Mouse (Mus musculus) MEL (cell line): Measurements from ENCODE around the gene Tmc1. TPM values are rescaled to one million over a fixed set of nuclear protein-coding genes. Genes with fewer than 3 reads are reported as not detected.
A peak's percentile ranks its signal among the peaks of the same experiment; 100 is the strongest.

ENCODE experiments used
- DNase-seq: peaks from one replicate; pipeline ENCODE4 v3.0.0; 2011; ENCODE audit warnings: low read depth, low spot score
- H3K27ac ChIP-seq: 2 replicates; pipeline ENCODE4 v1.5.1; 2012; ENCODE audit warnings: low read depth, mild to moderate bottlenecking, control low read depth, low read length, moderate library complexity; ENCODE audit not compliant: control insufficient read depth
- H3K27me3 ChIP-seq, 2 experiments: fragments of 150-350 bp in 1 of 2; sonication (generic) in 1 of 2; 2 replicates each; pipeline ENCODE4 v1.6.1; 2012; ENCODE audit warnings: low read length in 2 of 2, mild to moderate bottlenecking in 2 of 2, improper control_type of control experiment in 1 of 2, moderate library complexity in 1 of 2; ENCODE audit not compliant: insufficient read depth in 2 of 2, control insufficient read depth in 1 of 2
- H3K36me3 ChIP-seq, 2 experiments: 2 replicates each; pipeline ENCODE4 v1.6.1; 2012 to 2014; ENCODE audit warnings: low read length in 2 of 2, improper control_type of control experiment in 1 of 2, inconsistent platforms in 1 of 2, mild to moderate bottlenecking in 1 of 2; ENCODE audit not compliant: insufficient read depth in 2 of 2, control insufficient read depth in 1 of 2
- H3K4me1 ChIP-seq, 2 experiments: fragments of 150-350 bp in 1 of 2; sonication (generic) in 1 of 2; 2 replicates each; pipeline ENCODE4 v1.6.1; 2012; ENCODE audit warnings: low read length in 2 of 2, improper control_type of control experiment in 1 of 2, mild to moderate bottlenecking in 1 of 2; ENCODE audit not compliant: insufficient read depth in 2 of 2, control insufficient read depth in 1 of 2
- H3K4me3 ChIP-seq, 2 experiments: fragments of 150-350 bp in 1 of 2; sonication (generic) in 1 of 2; 2 replicates each; pipeline ENCODE4 v1.5.1; 2012; ENCODE audit warnings: low read depth in 2 of 2, low read length in 2 of 2, mild to moderate bottlenecking in 2 of 2, moderate library complexity in 2 of 2, control low read depth in 1 of 2, improper control_type of control experiment in 1 of 2; ENCODE audit not compliant: control insufficient read depth in 1 of 2, insufficient read depth in 1 of 2
- H3K79me2 ChIP-seq: 2 replicates; pipeline ENCODE4 v1.6.1; 2012; ENCODE audit warnings: mild to moderate bottlenecking, low read length, moderate library complexity; ENCODE audit not compliant: control insufficient read depth, poor library complexity, insufficient read depth
- H3K9ac ChIP-seq: 2 replicates; pipeline ENCODE4 v1.6.1; 2012; ENCODE audit warnings: low read depth, mild to moderate bottlenecking, control low read depth, low read length, moderate library complexity; ENCODE audit not compliant: control insufficient read depth, poor library complexity, severe bottlenecking
- H3K9me3 ChIP-seq: fragments of 150-350 bp; sonication (generic); replicated peaks from 2 replicates; pipeline ENCODE4 v1.6.1; 2012; ENCODE audit warnings: mild to moderate bottlenecking, low read length, improper control_type of control experiment, moderate library complexity; ENCODE audit not compliant: insufficient read depth
- BHLHE40 ChIP-seq: IDR thresholded peaks from 2 replicates; pipeline ENCODE4 v1.6.1; 2012; ENCODE audit warnings: low read depth, mild to moderate bottlenecking, inconsistent platforms, low read length, improper control_type of control experiment, borderline replicate concordance
- CHD2 ChIP-seq: IDR thresholded peaks from 2 replicates; pipeline ENCODE4 v1.6.1; 2011; ENCODE audit warnings: low read length, improper control_type of control experiment
- CTCF ChIP-seq, 3 experiments: IDR thresholded peaks in 2 of 3; conservative IDR thresholded peaks in 1 of 3; 2 replicates each; pipeline ENCODE4 v1.5.1; 2011 to 2012; ENCODE audit warnings: low read length in 3 of 3, low read depth in 2 of 3, mild to moderate bottlenecking in 2 of 3, improper control_type of control experiment in 1 of 3, inconsistent platforms in 1 of 3, mixed read lengths in 1 of 3, moderate library complexity in 1 of 3; ENCODE audit not compliant: control insufficient read depth in 1 of 3, insufficient read depth in 1 of 3, poor library complexity in 1 of 3, severe bottlenecking in 1 of 3
- E2F4 ChIP-seq: IDR thresholded peaks from 2 replicates; pipeline ENCODE4 v1.6.1; 2011; ENCODE audit warnings: low read depth, low read length, improper control_type of control experiment, borderline replicate concordance
- EP300 ChIP-seq, 2 experiments: IDR thresholded peaks; 2 replicates each; pipeline ENCODE4 v1.6.1; 2011; ENCODE audit warnings: improper control_type of control experiment in 2 of 2, low read length in 2 of 2, low read depth in 1 of 2, mild to moderate bottlenecking in 1 of 2
- ETS1 ChIP-seq: IDR thresholded peaks from 2 replicates; pipeline ENCODE4 v1.6.1; 2012; ENCODE audit warnings: low read depth, mild to moderate bottlenecking, inconsistent platforms, low read length, improper control_type of control experiment, moderate library complexity
- HCFC1 ChIP-seq: IDR thresholded peaks from 2 replicates; pipeline ENCODE4 v1.6.1; 2012; ENCODE audit warnings: low read depth, mild to moderate bottlenecking, inconsistent platforms, low read length, improper control_type of control experiment, moderate library complexity
- JUND ChIP-seq: IDR thresholded peaks from 2 replicates; pipeline ENCODE4 v1.6.1; 2011; ENCODE audit warnings: low read depth, mild to moderate bottlenecking, improper control_type of control experiment, low read length
- MAZ ChIP-seq: IDR thresholded peaks from 2 replicates; pipeline ENCODE4 v1.6.1; 2012; ENCODE audit warnings: low read depth, mild to moderate bottlenecking, inconsistent platforms, low read length, improper control_type of control experiment
- MYB ChIP-seq: IDR thresholded peaks from 2 replicates; pipeline ENCODE4 v1.6.1; 2011; ENCODE audit warnings: mild to moderate bottlenecking, low read depth, low read length, improper control_type of control experiment
- MYC ChIP-seq: IDR thresholded peaks from 2 replicates; pipeline ENCODE4 v1.6.1; 2011; ENCODE audit warnings: low read depth, mild to moderate bottlenecking, low read length, improper control_type of control experiment, moderate library complexity
- NRF1 ChIP-seq: IDR thresholded peaks from 2 replicates; pipeline ENCODE4 v1.6.1; 2014; ENCODE audit warnings: low read depth, mild to moderate bottlenecking, inconsistent platforms, low read length, improper control_type of control experiment, moderate library complexity; ENCODE audit not compliant: poor library complexity, insufficient read depth, severe bottlenecking
- POLR2AphosphoS2 ChIP-seq: IDR thresholded peaks from 2 replicates; pipeline ENCODE4 v1.6.1; 2011; ENCODE audit warnings: low read length, improper control_type of control experiment
- RAD21 ChIP-seq: IDR thresholded peaks from 2 replicates; pipeline ENCODE4 v1.6.1; 2011; ENCODE audit warnings: mild to moderate bottlenecking, low read depth, low read length, improper control_type of control experiment
- RCOR1 ChIP-seq: IDR thresholded peaks from 2 replicates; pipeline ENCODE4 v1.6.1; 2012; ENCODE audit warnings: low read depth, mild to moderate bottlenecking, inconsistent platforms, low read length, improper control_type of control experiment
- SMC3 ChIP-seq: IDR thresholded peaks from 2 replicates; pipeline ENCODE4 v1.6.1; 2011; ENCODE audit warnings: low read depth, low read length, improper control_type of control experiment
- TBP ChIP-seq: IDR thresholded peaks from 2 replicates; pipeline ENCODE4 v1.8.0; 2011; ENCODE audit warnings: low read depth, low read length, improper control_type of control experiment
- UBTF ChIP-seq: IDR thresholded peaks from 2 replicates; pipeline ENCODE4 v1.6.1; 2012; ENCODE audit warnings: low read depth, mild to moderate bottlenecking, inconsistent platforms, low read length, improper control_type of control experiment, moderate library complexity, borderline replicate concordance; ENCODE audit not compliant: insufficient read depth
- ZC3H11A ChIP-seq: IDR thresholded peaks from 2 replicates; pipeline ENCODE4 v1.6.1; 2012; ENCODE audit warnings: low read depth, mild to moderate bottlenecking, inconsistent platforms, low read length, improper control_type of control experiment
- ZKSCAN1 ChIP-seq: IDR thresholded peaks from 2 replicates; pipeline ENCODE4 v1.6.1; 2012; ENCODE audit warnings: low read depth, mild to moderate bottlenecking, inconsistent platforms, low read length, improper control_type of control experiment, moderate library complexity
- ZMIZ1 ChIP-seq: IDR thresholded peaks from 2 replicates; pipeline ENCODE4 v1.6.1; 2012; ENCODE audit warnings: low read depth, mild to moderate bottlenecking, inconsistent platforms, low read length, improper control_type of control experiment, moderate library complexity
- ZNF384 ChIP-seq: IDR thresholded peaks from 2 replicates; pipeline ENCODE4 v1.6.1; 2012; ENCODE audit warnings: low read depth, mild to moderate bottlenecking, inconsistent platforms, low read length, improper control_type of control experiment
- polyA plus RNA-seq, 2 experiments: library from polyadenylated mRNA; stranded (reverse) in 1 of 2; unstranded in 1 of 2; fragments of >175 nt in 1 of 2; fragments of >200 nt in 1 of 2; gene quantifications; 2 replicates each; pipeline versions ENCODE4 v1.2.1 to v1.2.4; 2012; ENCODE audit warnings: low replicate concordance in 2 of 2, low read depth in 1 of 2; ENCODE audit not compliant: insufficient read length in 2 of 2, insufficient read depth in 1 of 2, missing spikeins in 1 of 2
- total RNA-seq: library from RNA; depleted of rRNA; stranded (reverse); fragments of 300-350 nt; gene quantifications from 2 replicates; pipeline ENCODE4 v1.2.3, GENCODE M21; 2012

Gene Tmc1
- total and polyA plus RNA-seq, 3 experiments = not detected

- Histone ChIP-seq H3K9ac (no peak overlapping the region), H3K36me3 (no peaks in the 10 kb centered on the region)
Observed at GRCm38 (mm10) chr19:20773941-20774340, 180.1 kb downstream of the Tmc1 start.

DNA sequence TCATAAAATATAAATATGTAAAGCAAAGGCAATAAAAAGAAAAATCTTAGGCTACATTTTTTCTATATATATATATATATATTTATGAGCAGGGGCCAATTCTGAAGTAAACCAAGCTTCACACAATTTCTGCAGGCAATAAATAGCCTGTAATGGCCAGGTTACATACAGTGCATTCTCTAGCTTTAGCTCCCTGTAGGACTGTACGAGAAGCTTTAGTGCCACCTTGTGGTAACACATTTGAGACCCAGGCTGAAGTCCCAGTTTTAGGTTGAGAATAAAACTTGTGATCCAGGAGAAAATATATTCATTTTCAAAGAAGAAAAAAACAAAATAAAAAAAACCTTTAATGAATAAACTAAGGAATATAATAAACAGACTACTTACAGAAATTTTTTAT is 189.8 kb downstream of the Tmc1 start:
- no peaks in the 10 kb centered on the region for H3K27me3 ChIP-seq
- H3K4me3 ChIP-seq = no peak overlapping the region
- H3K27ac ChIP-seq = no peak overlapping the region
- TF ChIP-seq SMC3 (peak; percentile 95), ZC3H11A (peak; percentile 78), ETS1 (no peak), CHD2 (no peak), RAD21 (peak; percentile 87), CTCF (IDR thresholded peaks at IDR 0.05 in 2 of 3, conservative IDR thresholded peaks at IDR 0.05 in 1 of 3; ENCODE audit: control insufficient read depth in 1 of 3, insufficient read depth in 1 of 3, low read depth in 2 of 3, low read length in 3 of 3, poor library complexity in 1 of 3, severe bottlenecking in 1 of 3) (peak; percentile 41 to 87 (median 57)), BHLHE40 (0 out of 2 replicates have a peak, but pooled peaks have one; percentile 12)
- no peak overlapping the region for H3K9ac ChIP-seq
- no peaks in the 10 kb centered on the region for H3K79me2 ChIP-seq
- no peaks in the 10 kb centered on the region for H3K9me3 ChIP-seq
- DNase-seq = peak; percentile 63
- H3K4me1 ChIP-seq = peaks cover 8% of the 10 kb centered on the region in 2 experiments; a peak in 3 of 4 replicates
- peaks cover 0 to 12% of the 10 kb centered on the region in 2 experiments; a peak in 2 of 4 replicates for H3K36me3 ChIP-seq

More at GRCm38 (mm10) chr19:20773941-20774340, 180.1 kb downstream of the Tmc1 start:
- Histone ChIP-seq H3K4me3 (no peak overlapping the region), H3K27me3 (peaks cover 0 to 3% of the 10 kb centered on the region in 2 experiments; a peak in 1 of 4 replicates), H3K4me1 (no peaks in the 10 kb centered on the region), H3K9me3 (no peaks in the 10 kb centered on the region)
- TF ChIP-seq E2F4 = no peak
- TF ChIP-seq EP300 (IDR thresholded peaks at IDR 0.05; ENCODE audit: low read depth in 1 of 2, low read length in 2 of 2) = no peak
- no peak for TF ChIP-seq ZNF384
- no peak for TF ChIP-seq ZKSCAN1
- TF ChIP-seq RAD21 = no peak
- no peak for TF ChIP-seq MAZ
- no peak for TF ChIP-seq JUND
- no peak for TF ChIP-seq UBTF
- no peak for TF ChIP-seq RCOR1
- no peak for TF ChIP-seq NRF1
- TF ChIP-seq BHLHE40 = no peak
- no peak for TF ChIP-seq ZMIZ1
- TF ChIP-seq MYB = no peak
- no peak for TF ChIP-seq TBP
- no peak for TF ChIP-seq HCFC1
- TF ChIP-seq CHD2 = no peak
- TF ChIP-seq MYC = no peak
- no peak for TF ChIP-seq POLR2AphosphoS2
- TF ChIP-seq, all 39 proteins: peak for 0
- H3K79me2 ChIP-seq = no peaks in the 10 kb centered on the region
- DNase-seq = no peak
- H3K27ac ChIP-seq = no peak overlapping the region
